Mouse (Mus musculus) C2C12 (cell line): ENCODE results near the gene Slc28a1. TPM values are rescaled to one million over a fixed set of nuclear protein-coding genes. Genes with fewer than 3 reads are reported as not detected.
"Not testable (repeated sequence)": the region's sequence is repeated elsewhere in the genome, so short reads cannot be mapped to it uniquely, and the experiment has no call there.

Experiments used
- H3K27me3 ChIP-seq: one replicate; pipeline ENCODE4 v1.6.1; 2011; ENCODE audit not compliant: control insufficient read depth, insufficient read depth, insufficient read length
- H3K36me3 ChIP-seq: one replicate; pipeline ENCODE4 v1.6.1; 2011; ENCODE audit not compliant: control insufficient read depth, insufficient read depth
- H3K4me3 ChIP-seq: one replicate; pipeline ENCODE4 v1.5.1; 2011; ENCODE audit warnings: mild to moderate bottlenecking, control low read depth; ENCODE audit not compliant: poor library complexity, insufficient read depth, severe bottlenecking
- H3K79me2 ChIP-seq: one replicate; pipeline ENCODE4 v1.6.1; 2011; ENCODE audit not compliant: control insufficient read depth, insufficient read depth
- H3K79me3 ChIP-seq: one replicate; pipeline ENCODE4 v1.6.1; 2011; ENCODE audit warnings: low read depth, control low read depth
- H3ac ChIP-seq: one replicate; pipeline ENCODE3; 2011; ENCODE audit warnings: low read depth; ENCODE audit not compliant: control insufficient read depth, insufficient read length
- CEBPB ChIP-seq: IDR thresholded peaks from one replicate; pipeline ENCODE4 v1.6.1; 2011; ENCODE audit warnings: low read depth, mild to moderate bottlenecking, control low read depth, moderate library complexity
- CTCF ChIP-seq: IDR thresholded peaks from one replicate; pipeline ENCODE4 v1.5.1; 2011; ENCODE audit not compliant: control insufficient read depth, insufficient read depth, insufficient read length
- FOSL1 ChIP-seq: IDR thresholded peaks from one replicate; pipeline ENCODE4 v1.8.0; 2011; ENCODE audit warnings: mild to moderate bottlenecking, low read length; ENCODE audit not compliant: poor library complexity, insufficient read depth, severe bottlenecking
- MAX ChIP-seq: IDR thresholded peaks from one replicate; pipeline ENCODE4 v1.6.1; 2011; ENCODE audit warnings: mild to moderate bottlenecking, control low read depth
- MYOD1 ChIP-seq: IDR thresholded peaks from one replicate; pipeline ENCODE4 v1.6.1; 2011; ENCODE audit warnings: low read depth; ENCODE audit not compliant: control insufficient read depth, insufficient read length
- MYOG ChIP-seq: IDR thresholded peaks from one replicate; pipeline ENCODE4 v1.6.1; 2011; ENCODE audit not compliant: control insufficient read depth, insufficient read length; ENCODE audit errors: extremely low read depth
- USF1 ChIP-seq: IDR thresholded peaks from one replicate; pipeline ENCODE4 v1.6.1; 2011; ENCODE audit warnings: low read depth, mild to moderate bottlenecking, control low read depth, moderate library complexity
- polyA plus RNA-seq: library from polyadenylated mRNA; unstranded; fragments of >200 nt; fragmentation: generic; extraction: Trizol; gene quantifications from one replicate; pipeline ENCODE4 v1.2.1, GENCODE M21; 2012; ENCODE audit warnings: missing spikeins

Gene Slc28a1
- polyA plus RNA-seq, 1 experiment: 0.01 TPM

DNA sequence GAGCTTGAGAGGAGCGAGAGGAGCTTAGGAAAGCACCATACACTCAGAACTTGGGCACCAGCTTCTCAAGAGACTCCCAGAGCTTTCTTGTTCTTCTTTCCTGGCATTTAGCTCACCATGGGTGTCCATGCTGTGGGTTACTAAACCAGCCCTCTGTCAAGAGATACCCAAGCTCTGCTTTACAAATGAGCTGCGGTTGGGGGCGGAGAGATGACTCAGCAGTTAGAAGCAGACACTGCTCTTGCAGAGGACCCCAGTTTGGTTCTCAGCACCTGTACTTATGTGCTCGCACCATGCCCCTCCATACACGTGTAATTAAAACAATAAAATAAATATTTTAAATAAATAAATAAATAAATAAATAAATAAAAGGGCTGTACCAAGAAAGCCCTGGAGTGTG is 22.7 kb downstream of the Slc28a1 start:
- Histone ChIP-seq H3K79me2 (no peaks in the 10 kb centered on the region), H3K27me3 (no peaks in the 10 kb centered on the region), H3ac (no peak overlapping the region), H3K4me3 (no peak overlapping the region), H3K36me3 (no peaks in the 10 kb centered on the region), H3K79me3 (no peaks in the 10 kb centered on the region)
- TF ChIP-seq MYOD1 (no peak), FOSL1 (no peak), CTCF (no peak), USF1 (no peak)

DNA sequence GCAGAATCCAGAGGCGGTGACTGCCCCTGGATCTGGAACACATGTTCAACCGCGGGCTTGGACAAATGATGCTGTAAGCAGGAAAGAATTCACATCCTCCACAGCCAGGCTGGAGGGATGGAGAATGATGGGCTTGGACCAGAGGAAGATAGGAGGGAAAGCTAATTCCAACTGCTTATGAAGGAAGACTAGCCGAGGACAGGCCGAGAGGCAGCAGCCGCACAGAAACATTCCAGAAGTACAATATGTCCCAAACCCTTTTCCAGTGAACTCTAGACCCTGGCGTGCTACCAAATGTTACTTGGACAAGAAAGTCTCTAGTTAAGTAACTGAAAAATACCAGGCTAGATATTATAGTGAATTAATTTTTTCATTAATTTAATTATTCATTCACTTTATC is 24.5 kb downstream of the Slc28a1 start:
- TF ChIP-seq USF1 (no peak), CEBPB (no peak), FOSL1 (no peak), MYOD1 (no peak), CTCF (no peak), MAX (no peak), MYOG (no peak)
- H3K79me2 ChIP-seq: no peaks in the 10 kb centered on the region
- no peak overlapping the region for H3ac ChIP-seq
- no peaks in the 10 kb centered on the region for H3K27me3 ChIP-seq
- H3K36me3 ChIP-seq: no peaks in the 10 kb centered on the region
- H3K4me3 ChIP-seq: no peak overlapping the region
- H3K79me3 ChIP-seq: no peaks in the 10 kb centered on the region

- TF ChIP-seq CTCF (no peak), USF1 (no peak), FOSL1 (no peak), MYOG (no peak), CEBPB (no peak), MYOD1 (no peak), MAX (no peak)
- H3K79me3 ChIP-seq: no peaks in the 10 kb centered on the region
Measured at GRCm38 (mm10) chr7:81139671-81140404, 25.2 kb downstream of the Slc28a1 start.

GRCm38 (mm10) chr7:81141541-81141940 is 26.9 kb downstream of the Slc28a1 start:
- H3K36me3 ChIP-seq: no peaks in the 10 kb centered on the region
- no peaks in the 10 kb centered on the region for H3K79me3 ChIP-seq
- no peaks in the 10 kb centered on the region for H3K27me3 ChIP-seq
- H3K79me2 ChIP-seq: no peaks in the 10 kb centered on the region
- TF ChIP-seq MYOG (no peak), CTCF (no peak), USF1 (no peak)
- no peak overlapping the region for H3K4me3 ChIP-seq
- no peak overlapping the region for H3ac ChIP-seq

More at GRCm38 (mm10) chr7:81139671-81140404, 25.2 kb downstream of the Slc28a1 start:
- Histone ChIP-seq H3K27me3 (no peaks in the 10 kb centered on the region), H3K36me3 (no peaks in the 10 kb centered on the region), H3ac (no peak overlapping the region), H3K4me3 (no peak overlapping the region), H3K79me2 (no peaks in the 10 kb centered on the region)

- not testable (repeated sequence) for H3ac ChIP-seq, H3K36me3 ChIP-seq, H3K79me2 ChIP-seq, H3K4me3 ChIP-seq, H3K27me3 ChIP-seq, H3K79me3 ChIP-seq
Measured at GRCm38 (mm10) chr7:81143056-81143455, 28.5 kb downstream of the Slc28a1 start.

DNA sequence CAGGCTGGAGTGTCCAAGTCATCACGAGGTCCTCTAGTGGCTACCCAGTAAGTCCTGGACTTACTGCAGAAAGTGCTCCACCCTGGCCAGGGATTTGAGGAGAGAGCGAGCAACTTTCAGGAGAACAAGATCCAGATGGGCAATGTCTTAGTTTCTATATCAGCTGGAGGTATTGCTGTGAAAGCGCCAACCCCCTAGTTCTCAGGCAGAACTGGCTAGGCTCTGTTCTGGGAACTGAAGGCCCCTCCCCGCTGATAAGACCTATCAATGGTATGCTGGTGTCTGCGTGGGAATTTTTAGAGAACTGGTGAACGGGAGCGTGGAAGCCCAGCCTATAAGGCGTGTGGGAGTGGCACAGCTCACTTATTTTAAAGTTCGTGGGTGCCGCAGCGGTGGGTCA is 35.2 kb downstream of the Slc28a1 start:
- no peak overlapping the region for H3K4me3 ChIP-seq
- H3K27me3 ChIP-seq: peaks cover 3% of the 10 kb centered on the region
- H3K79me2 ChIP-seq: no peaks in the 10 kb centered on the region
- no peak for TF ChIP-seq CEBPB
- TF ChIP-seq MYOG: no peak
- TF ChIP-seq FOSL1: no peak
- H3K36me3 ChIP-seq: no peaks in the 10 kb centered on the region
- H3ac ChIP-seq: no peak overlapping the region
- no peaks in the 10 kb centered on the region for H3K79me3 ChIP-seq

- no peak overlapping the region for H3ac ChIP-seq
- no peaks in the 10 kb centered on the region for H3K36me3 ChIP-seq
- H3K27me3 ChIP-seq: peaks cover 3% of the 10 kb centered on the region
- H3K4me3 ChIP-seq: no peak overlapping the region
- no peaks in the 10 kb centered on the region for H3K79me2 ChIP-seq
- TF ChIP-seq MAX: no peak
- no peak for TF ChIP-seq CTCF
- no peak for TF ChIP-seq CEBPB
- no peak for TF ChIP-seq MYOG
- no peak for TF ChIP-seq MYOD1
- TF ChIP-seq FOSL1: no peak
- H3K79me3 ChIP-seq: no peaks in the 10 kb centered on the region
Measured at GRCm38 (mm10) chr7:81151216-81151615, 36.6 kb downstream of the Slc28a1 start.
